Comparison of ENCODE assay signal across 7 mouse cellular contexts in genomic region chr6:70797581-70798251, GRCm38 (mm10). TPM values are rescaled to one million over a fixed set of nuclear protein-coding genes. Genes with fewer than 3 reads are reported as not detected.
A peak's percentile ranks its signal among the peaks of the same experiment; 100 is the strongest.
DNase-seq lines count a peak whose midpoint lies in the region; ATAC-seq and TF ChIP-seq lines count a peak whose summit lies in the region.

No protein-coding gene starts in this region.

- TF ChIP-seq EP300 in heart, postnatal 0 days (IDR thresholded peaks at IDR 0.05; ENCODE audit: low read depth), result no peak

- ATAC-seq in heart, postnatal 0 days (ENCODE audit: insufficient read depth, low read depth), result peak; percentile 71; the same call in 1 of the 2 replicates

- peaks cover 2% of the 10 kb centered on the region; the same call in 1 of the 2 replicates for H3K4me1 ChIP-seq in heart, postnatal 0 days (ENCODE audit: control insufficient read depth, insufficient read depth)

- H3K27ac ChIP-seq in heart, postnatal 0 days (ENCODE audit: low read depth), result peak overlapping the region; percentile 79

- H3K36me3 ChIP-seq in heart, postnatal 0 days (replicated peaks; ENCODE audit: control insufficient read depth, insufficient read depth, low read length), result no peaks in the 10 kb centered on the region

- no peaks in the 10 kb centered on the region for H3K9me3 ChIP-seq in heart, postnatal 0 days (replicated peaks; ENCODE audit: control insufficient read depth, low read length)

- peak; percentile 72 for TF ChIP-seq CTCF in heart, postnatal 0 days (IDR thresholded peaks at IDR 0.05; ENCODE audit: low read depth)

- H3K9ac ChIP-seq in heart, postnatal 0 days (replicated peaks; ENCODE audit: low read depth, low read length), result no peak overlapping the region

- WGBS in heart, postnatal 0 days, result 19% methylated on average over 9 of the region's 9 CpGs

- H3K4me2 ChIP-seq in heart, postnatal 0 days (ENCODE audit: low read depth, low read length), result no peak overlapping the region

- no peak overlapping the region for H3K4me3 ChIP-seq in heart, postnatal 0 days (ENCODE audit: low read depth, low read length)

- peak; percentile 81 for DNase-seq in ES-CJ7 (ENCODE audit: low read depth, low spot score)
- DNase-seq in adrenal gland, adult 18-20 months (ENCODE audit: low spot score in 2 of 2), result peak; percentile 61 to 69
- peak; percentile 62 for DNase-seq in embryo, embryonic 9.5 days (ENCODE audit: extremely low spot score)
- DNase-seq in heart, postnatal 0 days (ENCODE audit: low spot score), result peak; percentile 64
- peak; percentile 67 for DNase-seq in kidney, postnatal 14 days
- DNase-seq in lung, postnatal 36 days, result peak; percentile 88
- peak; percentile 60 to 78 for DNase-seq in spleen, adult 18-20 months

- no peaks in the 10 kb centered on the region for H3K27me3 ChIP-seq in heart, postnatal 0 days (ENCODE audit: control insufficient read depth, insufficient read depth, low read length)

RNA-seq across cellular contexts. Expression of gene Rpia, which starts 5.7 kb away (rescaled TPM):
- total RNA-seq in adrenal gland, adult 18-20 months (2021), result 10 to 100 TPM; 21.7 to 23.4 TPM
- 3.2 and 4.9 TPM in 2 replicates for total RNA-seq in heart, postnatal 0 days (2014; rRNA removed; ENCODE audit: low replicate concordance)
- 0.87 and 0.92 TPM in 2 replicates for polyA plus RNA-seq in heart, postnatal 0 days (2015; fragmentation: Nextera tagmentation; extraction: Ambion mirVana)

RNA-seq across cellular contexts. Expression of gene Eif2ak3, which starts 46.6 kb away (rescaled TPM):
- 10 to 100 TPM; 17.2 to 17.4 TPM for total RNA-seq in adrenal gland, adult 18-20 months (2021)
- total RNA-seq in heart, postnatal 0 days (2014; rRNA removed; ENCODE audit: low replicate concordance), result 16.6 and 20.4 TPM in 2 replicates
- polyA plus RNA-seq in heart, postnatal 0 days (2015; fragmentation: Nextera tagmentation; extraction: Ambion mirVana), result 3.6 and 3.7 TPM in 2 replicates
